Mouse (Mus musculus) myocyte (in vitro differentiated cells): ENCODE data around the gene Bco2. TPM values are rescaled to one million over a fixed set of nuclear protein-coding genes. Genes with fewer than 3 reads are reported as not detected.

Experiments
- H3K27me3 ChIP-seq: one replicate; pipeline ENCODE4 v1.6.1; 2011; ENCODE audit not compliant: control insufficient read depth, insufficient read depth, insufficient read length
- H3K36me3 ChIP-seq: one replicate; pipeline ENCODE4 v1.6.1; 2011; ENCODE audit not compliant: control insufficient read depth, insufficient read depth
- H3K4me2 ChIP-seq: one replicate; pipeline ENCODE4 v1.6.1; 2011; ENCODE audit warnings: low read depth, control low read depth
- H3K4me3 ChIP-seq: one replicate; pipeline ENCODE4 v1.5.1; 2011; ENCODE audit warnings: mild to moderate bottlenecking, control low read depth, moderate library complexity
- H3K79me2 ChIP-seq: one replicate; pipeline ENCODE4 v1.6.1; 2011; ENCODE audit not compliant: control insufficient read depth, insufficient read depth
- H3ac ChIP-seq: one replicate; pipeline ENCODE4 v1.6.1; 2011; ENCODE audit not compliant: control insufficient read depth, insufficient read length
- CEBPB ChIP-seq: IDR thresholded peaks from 2 replicates; pipeline ENCODE4 v1.6.1; 2011; ENCODE audit warnings: mild to moderate bottlenecking, moderate library complexity; ENCODE audit not compliant: poor library complexity, insufficient read depth, severe bottlenecking
- E2F4 ChIP-seq: IDR thresholded peaks from one replicate; pipeline ENCODE4 v1.6.1; 2011; ENCODE audit warnings: mild to moderate bottlenecking, control low read depth, moderate library complexity; ENCODE audit not compliant: insufficient read depth
- MAX ChIP-seq: IDR thresholded peaks from one replicate; pipeline ENCODE4 v1.6.1; 2011; ENCODE audit warnings: low read depth, mild to moderate bottlenecking, control low read depth
- MYOD1 ChIP-seq, 3 experiments: IDR thresholded peaks; one replicate each; pipeline ENCODE4 v1.6.1; 2011; ENCODE audit warnings: control low read depth in 2 of 3, low read depth in 2 of 3, mild to moderate bottlenecking in 2 of 3, moderate library complexity in 1 of 3; ENCODE audit not compliant: insufficient read length in 2 of 3, control insufficient read depth in 1 of 3
- MYOG ChIP-seq, 3 experiments: IDR thresholded peaks; one replicate each; pipeline ENCODE4 v1.6.1; 2011; ENCODE audit warnings: control low read depth in 2 of 3, low read depth in 2 of 3, mild to moderate bottlenecking in 2 of 3; ENCODE audit not compliant: insufficient read length in 2 of 3, control insufficient read depth in 1 of 3, insufficient read depth in 1 of 3
- POLR2A ChIP-seq: IDR thresholded peaks from one replicate; pipeline ENCODE4 v1.6.1; 2011; ENCODE audit warnings: low read depth, mild to moderate bottlenecking, control low read depth, moderate library complexity; ENCODE audit not compliant: insufficient read length
- POLR2AphosphoS2 ChIP-seq: IDR thresholded peaks from one replicate; pipeline ENCODE4 v1.6.1; 2011; ENCODE audit warnings: low read depth, control low read depth; ENCODE audit not compliant: insufficient read length
- REST ChIP-seq: IDR thresholded peaks from one replicate; pipeline ENCODE4 v1.6.1; 2011; ENCODE audit warnings: mild to moderate bottlenecking, control low read depth, moderate library complexity; ENCODE audit not compliant: insufficient read depth, insufficient read length
- SRF ChIP-seq: IDR thresholded peaks from one replicate; pipeline ENCODE4 v1.6.1; 2011; ENCODE audit warnings: low read depth; ENCODE audit not compliant: control insufficient read depth, insufficient read length
- TCF12 ChIP-seq: IDR thresholded peaks from one replicate; pipeline ENCODE4 v1.6.1; 2011; ENCODE audit warnings: mild to moderate bottlenecking, control low read depth; ENCODE audit not compliant: poor library complexity, insufficient read depth, severe bottlenecking
- TCF3 ChIP-seq: IDR thresholded peaks from one replicate; pipeline ENCODE4 v1.6.1; 2011; ENCODE audit warnings: low read depth, control low read depth; ENCODE audit not compliant: insufficient read length
- USF1 ChIP-seq: IDR thresholded peaks from one replicate; pipeline ENCODE4 v1.6.1; 2011; ENCODE audit warnings: low read depth, mild to moderate bottlenecking, control low read depth, moderate library complexity
- polyA plus RNA-seq: library from polyadenylated mRNA; unstranded; fragments of >200 nt; fragmentation: generic; extraction: Trizol; gene quantifications from one replicate; pipeline ENCODE4 v1.2.1, GENCODE M21; 2012; ENCODE audit warnings: missing spikeins

Bco2 gene
- polyA plus RNA-seq, 1 experiment: 0.02 TPM

GRCm38 (mm10) chr9:50602055-50602845 is 47.3 kb upstream of the Bco2 start:
- H3K4me2 ChIP-seq: peak overlapping the region; percentile 94
- H3K79me2 ChIP-seq: peaks cover 39% of the 10 kb centered on the region
- H3K27me3 ChIP-seq: no peaks in the 10 kb centered on the region
- peak overlapping the region; percentile 85 for H3K4me3 ChIP-seq
- TF ChIP-seq POLR2AphosphoS2 (no peak), TCF12 (no peak), MYOD1 (IDR thresholded peaks at IDR 0.05; ENCODE audit: control insufficient read depth in 1 of 3, insufficient read length in 2 of 3, low read depth in 2 of 3) (no peak)
- peak overlapping the region; percentile 86 for H3ac ChIP-seq
- H3K36me3 ChIP-seq: peaks cover 47% of the 10 kb centered on the region

GRCm38 (mm10) chr9:50601536-50601935 is 46.6 kb upstream of the Bco2 start:
- TF ChIP-seq POLR2A (no peak), SRF (no peak), E2F4 (no peak), REST (no peak), MAX (no peak), CEBPB (no peak), MYOG (IDR thresholded peaks at IDR 0.05; ENCODE audit: control insufficient read depth in 1 of 3, insufficient read depth in 1 of 3, insufficient read length in 2 of 3, low read depth in 2 of 3) (no peak), USF1 (no peak), TCF12 (no peak), MYOD1 (IDR thresholded peaks at IDR 0.05; ENCODE audit: control insufficient read depth in 1 of 3, insufficient read length in 2 of 3, low read depth in 2 of 3) (no peak), TCF3 (no peak), POLR2AphosphoS2 (no peak)
- Histone ChIP-seq H3K27me3 (no peaks in the 10 kb centered on the region), H3K4me3 (peak overlapping the region; percentile 85), H3ac (no peak overlapping the region), H3K4me2 (no peak overlapping the region), H3K79me2 (peaks cover 39% of the 10 kb centered on the region), H3K36me3 (peaks cover 49% of the 10 kb centered on the region)

- H3K36me3 ChIP-seq: peaks cover 41% of the 10 kb centered on the region
- H3ac ChIP-seq: no peak overlapping the region
- H3K4me2 ChIP-seq: no peak overlapping the region
- H3K4me3 ChIP-seq: no peak overlapping the region
- no peak for TF ChIP-seq REST
- no peak for TF ChIP-seq MAX
- TF ChIP-seq TCF12: no peak
- TF ChIP-seq MYOG (IDR thresholded peaks at IDR 0.05; ENCODE audit: control insufficient read depth in 1 of 3, insufficient read depth in 1 of 3, insufficient read length in 2 of 3, low read depth in 2 of 3): no peak
- no peak for TF ChIP-seq SRF
- no peak for TF ChIP-seq POLR2A
- no peak for TF ChIP-seq TCF3
- TF ChIP-seq E2F4: no peak
- TF ChIP-seq POLR2AphosphoS2: no peak
- H3K27me3 ChIP-seq: no peaks in the 10 kb centered on the region
- H3K79me2 ChIP-seq: peaks cover 12% of the 10 kb centered on the region
These were observed 42.0 kb upstream of the Bco2 start for GRCm38 (mm10) chr9:50596973-50597372.

- Histone ChIP-seq H3K4me3 (no peak overlapping the region), H3K36me3 (peaks cover 33% of the 10 kb centered on the region), H3K4me2 (no peak overlapping the region), H3K27me3 (no peaks in the 10 kb centered on the region), H3K79me2 (no peaks in the 10 kb centered on the region), H3ac (no peak overlapping the region)
- no peak for TF ChIP-seq MAX
- no peak for TF ChIP-seq POLR2A
- TF ChIP-seq SRF: no peak
- TF ChIP-seq CEBPB: no peak
- no peak for TF ChIP-seq MYOG (IDR thresholded peaks at IDR 0.05; ENCODE audit: control insufficient read depth in 1 of 3, insufficient read depth in 1 of 3, insufficient read length in 2 of 3, low read depth in 2 of 3)
- TF ChIP-seq REST: no peak
- TF ChIP-seq TCF12: no peak
- no peak for TF ChIP-seq TCF3
- TF ChIP-seq E2F4: no peak
- TF ChIP-seq USF1: no peak
- TF ChIP-seq MYOD1 (IDR thresholded peaks at IDR 0.05; ENCODE audit: control insufficient read depth in 1 of 3, insufficient read length in 2 of 3, low read depth in 2 of 3): no peak
- TF ChIP-seq POLR2AphosphoS2: no peak
These were observed 39.9 kb upstream of the Bco2 start for GRCm38 (mm10) chr9:50594794-50595417.
